Mouse (Mus musculus): Measurements from ENCODE around the gene Anxa4.

DNA sequence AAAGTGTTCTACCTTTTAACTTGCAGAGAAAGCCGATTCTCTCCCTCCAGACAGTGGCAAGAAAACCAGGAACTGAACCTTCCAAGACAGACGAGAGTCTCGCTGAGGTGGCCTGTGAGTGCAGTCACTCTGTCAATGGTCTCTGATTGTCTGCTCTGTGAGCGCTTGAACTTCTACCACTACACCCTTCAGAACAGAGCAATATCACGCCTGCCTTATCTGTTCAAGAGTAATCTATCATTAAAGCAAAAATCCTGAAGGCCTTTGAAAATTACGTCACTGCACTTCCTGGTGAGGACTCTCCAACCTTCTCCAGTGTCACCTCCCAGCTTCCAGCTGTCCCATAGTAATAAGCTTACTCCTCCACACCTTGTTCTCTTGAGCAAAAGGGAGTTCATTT is 18.4 kb downstream of the Anxa4 start:
- no peak for TF ChIP-seq CTCF (conservative IDR thresholded peaks at IDR 0.05; ENCODE audit: low read length)
- TF ChIP-seq NANOG (IDR thresholded peaks at IDR 0.05; ENCODE audit: borderline replicate concordance, low read length): no peak
- TF ChIP-seq POU5F1 (IDR thresholded peaks at IDR 0.05; ENCODE audit: borderline replicate concordance, low read length): no peak
